Mouse (Mus musculus) cerebellum, adult (tissue): ENCODE measurements around the gene Plod2.

Experiments used
- ATAC-seq: cut with Nextera tagmentation; 2 replicates; pipeline ENCODE4 v1.9.2; 2017; ENCODE audit warnings: mild to moderate bottlenecking, moderate library complexity, mixed read lengths; ENCODE audit not compliant: insufficient number of reproducible peaks, low FRiP score, low TSS enrichment

The Plod2 gene

DNA sequence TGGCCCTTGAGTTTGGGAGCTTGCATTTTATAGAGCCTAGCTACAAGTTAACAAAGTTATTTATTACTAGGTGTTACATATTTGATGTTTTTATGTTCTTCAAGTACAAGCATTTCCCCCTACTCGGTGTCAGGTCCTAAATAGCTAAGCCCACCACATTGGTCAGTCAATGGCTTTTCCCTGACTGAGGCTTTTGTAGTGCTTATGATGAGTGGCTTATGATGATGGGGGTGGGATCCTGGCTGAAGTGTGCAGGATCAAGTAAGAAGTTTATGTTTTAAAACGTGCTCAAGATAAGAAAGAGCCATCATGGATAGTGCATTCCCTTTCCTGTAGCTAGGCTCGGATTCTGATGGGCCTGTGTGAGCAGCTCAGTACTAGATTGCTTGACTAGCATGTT, 10.7 kb downstream of the Plod2 start:
- ATAC-seq, result no peak

GRCm38 (mm10) chr9:92555006-92555958, 13.3 kb downstream of the Plod2 start:
- ATAC-seq, result no peak

DNA sequence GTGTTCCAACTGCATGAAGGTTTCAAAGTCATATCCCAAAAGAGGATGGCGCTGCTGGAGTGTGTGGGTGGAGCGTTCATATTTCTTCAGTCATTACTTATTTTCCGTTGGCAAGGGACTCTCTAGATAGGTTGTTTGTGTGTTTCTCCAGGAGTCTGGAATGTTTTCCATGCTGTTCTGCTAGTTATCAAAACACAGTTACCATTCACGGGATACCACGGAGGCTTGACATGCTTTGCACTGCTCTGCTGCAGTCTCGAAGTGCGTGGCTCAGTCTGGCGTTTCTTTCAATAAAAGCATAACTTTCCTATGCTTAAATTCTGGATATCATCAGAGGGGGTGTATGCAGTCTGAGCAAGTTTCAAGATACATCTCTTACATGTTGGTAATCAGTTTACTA, 17.7 kb downstream of the Plod2 start:
- ATAC-seq, result no peak

DNA sequence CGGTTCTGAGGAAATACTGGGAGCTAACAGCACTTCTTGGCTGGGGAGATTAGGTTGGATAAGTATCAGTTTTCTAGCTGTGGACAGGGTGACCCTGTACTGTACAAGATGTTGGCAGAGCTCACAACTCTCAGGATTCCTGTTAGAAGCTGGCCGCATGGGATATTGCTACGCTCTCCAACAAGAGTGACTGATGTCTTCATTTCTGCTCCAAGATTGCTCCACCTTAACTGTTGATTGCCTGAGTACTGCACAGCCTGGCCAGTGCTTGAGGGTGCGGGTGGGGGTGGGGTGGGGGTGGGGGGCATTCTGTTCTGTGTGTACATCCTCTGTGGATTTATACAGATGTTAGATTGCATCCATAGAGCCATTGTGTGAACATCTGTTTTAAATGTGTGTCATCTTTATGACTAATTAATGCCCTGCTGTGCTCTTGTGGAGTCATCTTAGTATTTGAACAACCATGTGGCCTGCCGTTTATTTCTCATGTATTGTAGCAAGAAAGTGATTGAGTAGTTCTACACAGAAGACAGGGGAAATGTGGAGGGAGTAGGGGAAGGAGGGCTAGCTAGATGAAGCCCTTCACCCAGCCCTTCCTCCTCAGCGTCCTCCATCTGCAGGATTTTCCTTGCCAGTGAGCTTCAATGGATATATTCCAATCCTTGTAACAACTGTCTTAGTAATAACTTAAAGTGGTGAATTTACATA, 19.0 kb downstream of the Plod2 start:
- no peak for ATAC-seq

DNA sequence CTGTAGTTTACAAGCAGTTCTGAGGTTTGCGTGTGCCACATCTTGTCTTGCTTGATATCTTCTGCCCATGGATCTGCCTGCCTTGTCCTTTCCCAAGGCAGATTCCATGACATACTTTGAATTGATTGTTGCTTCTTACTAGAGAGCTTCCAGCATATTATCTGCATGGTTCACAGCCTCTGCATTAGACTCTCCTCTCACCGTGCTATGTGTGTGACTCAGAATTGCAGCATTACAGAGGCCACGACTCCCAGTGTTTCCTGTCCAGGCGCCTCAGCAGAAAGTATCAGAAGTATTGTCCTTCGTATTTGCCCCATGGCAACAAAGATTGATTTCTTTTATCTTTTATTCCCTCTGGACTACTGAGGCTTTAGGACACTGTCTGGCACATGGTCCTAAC, 20.4 kb downstream of the Plod2 start:
- ATAC-seq, result no peak

GRCm38 (mm10) chr9:92563306-92563705, 21.3 kb downstream of the Plod2 start:
- no peak for ATAC-seq

GRCm38 (mm10) chr9:92564391-92564790, 22.4 kb downstream of the Plod2 start:
- ATAC-seq, result no peak

DNA sequence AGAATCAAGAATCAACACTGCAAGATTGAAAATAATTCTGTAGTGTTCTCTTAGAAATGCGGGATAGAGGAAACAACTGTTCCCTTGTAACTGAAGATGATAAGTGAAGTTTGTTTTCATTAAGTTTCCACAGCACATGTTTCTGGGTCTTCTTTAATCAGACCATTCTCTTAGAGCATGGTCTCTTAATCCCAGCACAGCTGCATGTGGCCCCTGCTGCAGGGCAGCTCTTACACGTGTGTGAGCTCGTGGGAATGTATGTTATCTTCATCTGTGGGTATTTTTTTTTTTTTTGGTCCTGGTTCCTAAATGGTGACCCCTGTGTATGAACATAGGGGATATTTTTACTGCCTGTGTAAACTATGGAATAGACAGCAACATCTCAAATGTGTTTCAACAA, 24.2 kb downstream of the Plod2 start:
- ATAC-seq, result no peak

DNA sequence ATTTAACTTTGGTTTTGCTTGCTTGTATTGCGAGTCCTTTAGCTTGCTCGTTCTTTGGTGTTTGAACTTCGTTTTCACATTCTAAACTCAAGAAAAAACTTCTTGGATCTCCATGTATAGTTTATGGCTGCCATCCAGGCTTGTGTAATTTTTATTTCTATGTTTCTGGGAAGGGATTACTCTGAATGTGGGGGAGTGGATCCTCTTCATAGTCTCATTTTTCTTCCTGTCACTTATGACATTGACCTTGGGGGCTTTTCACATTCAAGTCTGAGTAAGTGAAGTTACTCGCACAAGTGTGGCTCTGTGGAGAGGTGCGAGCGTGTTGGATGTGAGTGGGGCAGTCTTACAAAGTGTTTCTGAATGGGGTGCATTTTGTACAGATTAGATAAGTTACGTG, 25.5 kb downstream of the Plod2 start:
- ATAC-seq, result no peak

- ATAC-seq, result no peak
These were observed 26.8 kb downstream of the Plod2 start for GRCm38 (mm10) chr9:92568798-92569197.

DNA sequence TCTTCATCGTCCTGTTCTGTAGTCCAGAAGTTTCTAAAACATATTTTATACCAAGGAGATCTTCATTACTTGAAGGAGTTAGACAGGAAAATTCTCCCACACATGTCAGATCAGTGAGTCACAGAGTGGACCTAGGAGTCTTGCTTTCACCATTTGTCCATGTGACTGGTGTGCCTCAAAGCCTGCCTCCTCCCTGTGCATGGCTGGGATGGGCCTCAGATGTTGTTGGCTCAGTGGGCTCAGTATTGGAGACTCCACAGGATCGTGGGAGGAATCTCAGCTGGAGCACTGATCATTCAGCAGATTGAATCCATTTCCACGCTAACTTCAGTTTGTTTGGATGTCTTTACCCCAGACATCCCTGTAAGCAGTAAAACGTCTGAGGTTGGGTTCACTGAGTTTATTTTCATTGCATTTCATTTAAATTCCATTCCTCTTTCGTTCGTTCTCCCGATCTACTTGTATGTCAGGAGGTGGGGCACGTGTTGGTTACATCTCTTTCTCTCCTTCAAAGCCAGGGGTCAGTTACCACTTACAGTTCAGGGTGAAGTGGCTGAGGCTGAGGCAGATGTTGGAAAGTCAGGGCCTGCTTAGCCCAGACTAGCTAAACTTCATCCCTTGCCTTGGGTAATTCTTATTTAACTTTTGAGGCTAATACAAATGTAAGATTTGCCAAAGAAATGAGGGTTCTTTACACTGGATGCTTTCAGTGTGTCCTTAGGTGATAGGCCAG, 30.5 kb downstream of the Plod2 start:
- no peak for ATAC-seq

DNA sequence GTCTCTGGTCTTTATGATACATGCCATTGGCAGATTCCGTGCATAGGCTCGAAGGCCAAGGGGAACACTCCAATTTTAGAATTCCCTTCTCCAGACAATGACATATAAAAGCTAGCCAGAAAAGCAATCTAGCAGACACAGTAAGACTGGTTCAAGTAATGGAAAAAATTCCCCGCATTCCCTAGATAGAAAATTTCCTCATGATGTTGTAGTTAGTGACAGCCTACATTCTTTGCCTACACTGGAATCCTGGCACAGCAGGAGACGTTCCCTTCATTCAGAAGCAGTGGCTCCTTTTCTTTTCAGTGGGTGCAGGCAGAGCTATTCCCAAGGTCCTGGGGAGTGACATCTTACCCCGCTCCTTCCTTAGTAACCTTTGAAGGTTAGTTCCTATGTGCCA, 41.9 kb downstream of the Plod2 start:
- ATAC-seq, result no peak

DNA sequence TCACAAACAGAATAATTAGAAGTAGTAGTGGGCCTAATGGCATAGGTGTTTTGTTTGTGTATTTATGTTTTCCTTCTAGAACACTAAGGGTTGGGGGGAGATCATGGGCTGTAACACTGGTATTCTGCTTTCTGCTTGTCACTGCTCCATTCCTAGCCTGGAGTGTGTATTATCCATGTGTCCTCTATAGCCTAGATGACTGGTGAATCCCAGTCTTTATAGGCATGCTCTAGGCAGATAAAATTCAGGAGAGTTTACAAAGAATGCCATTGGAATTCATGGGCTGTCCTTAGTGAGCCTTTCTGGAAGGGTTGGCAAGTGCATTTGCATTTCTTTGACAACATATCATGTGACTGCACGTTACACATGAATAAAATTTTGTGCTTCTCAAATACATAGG, 44.0 kb downstream of the Plod2 start:
- no peak for ATAC-seq

GRCm38 (mm10) chr9:92587391-92587790, 45.4 kb downstream of the Plod2 start:
- ATAC-seq, result no peak

GRCm38 (mm10) chr9:92588226-92588625, 46.2 kb downstream of the Plod2 start:
- no peak for ATAC-seq

DNA sequence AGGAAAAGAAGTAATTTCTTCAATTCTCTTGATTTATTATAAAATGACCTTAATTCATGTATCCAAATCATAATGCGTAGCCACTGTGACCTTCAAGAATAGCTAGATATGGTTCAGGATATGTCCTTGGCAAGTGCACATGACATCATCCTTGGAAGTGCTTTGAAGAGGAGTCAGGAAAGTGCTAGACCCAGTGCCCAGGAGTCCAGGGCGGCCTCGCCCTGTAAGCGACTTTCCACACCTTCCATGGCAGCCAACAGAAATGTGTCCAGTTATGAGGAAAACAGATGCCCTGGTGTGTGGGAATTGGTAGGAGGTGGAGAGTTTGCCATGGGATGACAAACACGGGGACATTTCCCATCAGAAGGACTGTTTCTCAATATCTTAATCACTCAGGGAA, 47.0 kb downstream of the Plod2 start:
- no peak for ATAC-seq

- ATAC-seq, result no peak
These were observed 49.5 kb downstream of the Plod2 start for GRCm38 (mm10) chr9:92591482-92591881.

- ATAC-seq, result no peak
These were observed 50.7 kb downstream of the Plod2 start for GRCm38 (mm10) chr9:92592757-92593156.

DNA sequence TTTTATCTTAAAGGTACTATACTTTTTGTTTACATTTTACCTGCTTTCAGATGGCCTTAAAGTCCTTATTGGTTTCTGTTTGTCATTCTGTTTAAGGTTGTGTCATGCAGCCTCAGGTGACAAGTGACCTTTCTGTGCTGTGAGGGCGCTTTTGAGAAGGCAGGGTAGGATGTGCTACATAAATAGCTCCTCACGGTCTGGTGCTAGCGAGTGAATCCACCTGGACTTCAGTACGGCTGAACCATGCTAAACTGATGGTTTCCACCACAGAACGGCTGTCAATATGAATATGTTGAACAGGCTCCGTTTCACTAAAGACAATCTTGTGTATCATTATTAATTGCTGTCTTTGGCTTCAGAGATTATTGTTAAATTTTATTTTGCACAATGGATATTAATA, 52.5 kb downstream of the Plod2 start:
- ATAC-seq, result no peak

- no peak for ATAC-seq
These were observed 53.3 kb downstream of the Plod2 start for GRCm38 (mm10) chr9:92595296-92595695.

- ATAC-seq, result no peak
These were observed 55.0 kb downstream of the Plod2 start for GRCm38 (mm10) chr9:92596916-92597547.
